In genomic region chr5:90055686-90056085, GRCm38 (mm10) we compare ENCODE assay signal across 10 mouse cellular contexts.
DNase-seq lines count a peak whose midpoint lies in the region; ATAC-seq and TF ChIP-seq lines count a peak whose summit lies in the region.
"Had no signal": no experiment of that assay in that cellular context is flagged by ENCODE, and none has a peak within 500 bp of the region (broad histone marks: within the 10 kb centered on the region; RNA-seq: fewer than 3 reads in every experiment).

No protein-coding gene starts in this region.

- no peak overlapping the region for H3K9ac ChIP-seq in kidney, embryonic 16.5 days (replicated peaks; ENCODE audit: low read length)
- no peak overlapping the region for H3K9ac ChIP-seq in ES-Bruce4 (ENCODE audit: low read depth, poor library complexity, severe bottlenecking)
- H3K9ac ChIP-seq: hindbrain, embryonic 15.5 days had no signal

- no peak overlapping the region for H3K4me2 ChIP-seq in kidney, embryonic 16.5 days (replicated peaks; ENCODE audit: low read depth, low read length)
- H3K4me2 ChIP-seq: hindbrain, embryonic 15.5 days had no signal

- ATAC-seq in kidney, embryonic 16.5 days (ENCODE audit: low FRiP score, low TSS enrichment), result no peak

- TF ChIP-seq POLR2A in ES-Bruce4 (IDR thresholded peaks at IDR 0.05; ENCODE audit: insufficient read depth, low read length), result no peak

- WGBS in kidney, embryonic 16.5 days, result 90% methylated on average over 2 of the region's 2 CpGs

- H3K27me3 ChIP-seq in kidney, embryonic 16.5 days (ENCODE audit: insufficient read depth, low read length), result no peaks in the 10 kb centered on the region
- no peaks in the 10 kb centered on the region for H3K27me3 ChIP-seq in ES-Bruce4 (ENCODE audit: control insufficient read depth, insufficient read depth, low read length, poor library complexity, severe bottlenecking)
- H3K27me3 ChIP-seq: hindbrain, embryonic 15.5 days had no signal

- TF ChIP-seq EP300 in ES-Bruce4 (IDR thresholded peaks at IDR 0.05; ENCODE audit: insufficient read depth, low read depth, low read length), result no peak

- H3K4me1 ChIP-seq in kidney, embryonic 16.5 days (ENCODE audit: insufficient read depth, low read length), result no peaks in the 10 kb centered on the region
- H3K4me1 ChIP-seq in ES-Bruce4 (ENCODE audit: control insufficient read depth, insufficient read depth, low read length), result no peaks in the 10 kb centered on the region
- H3K4me1 ChIP-seq: hindbrain, embryonic 15.5 days had no signal

- peak; percentile 15 for DNase-seq in kidney, postnatal 10 days
- peak; percentile 11 for DNase-seq in 416B (ENCODE audit: low read depth)
- DNase-seq in embryo, embryonic 10.5 days (ENCODE audit: low spot score), result peak; percentile 64
- no peak for DNase-seq in urinary bladder, adult 18-20 months (ENCODE audit: low spot score in 2 of 2)
- no peak for DNase-seq in thymus, postnatal 10 days (ENCODE audit: low spot score in 2 of 2)
- DNase-seq in cerebellum, adult 18-20 months, result no peak

- H3K27ac ChIP-seq in kidney, embryonic 16.5 days (ENCODE audit: low read length), result no peak overlapping the region
- H3K27ac ChIP-seq in ES-Bruce4 (ENCODE audit: insufficient read depth, low read length), result no peak overlapping the region
- H3K27ac ChIP-seq: hindbrain, embryonic 15.5 days had no signal

- H3K36me3 ChIP-seq in kidney, embryonic 16.5 days (ENCODE audit: insufficient read depth, low read length), result no peaks in the 10 kb centered on the region
- no peaks in the 10 kb centered on the region for H3K36me3 ChIP-seq in ES-Bruce4 (ENCODE audit: control insufficient read depth, insufficient read depth, low read length, poor library complexity, severe bottlenecking)
- H3K36me3 ChIP-seq: hindbrain, embryonic 15.5 days had no signal

- peak; percentile 71 for TF ChIP-seq CTCF in ES-Bruce4 (IDR thresholded peaks at IDR 0.05; ENCODE audit: low read depth, low read length)

- no peak overlapping the region for H3K4me3 ChIP-seq in kidney, embryonic 16.5 days (ENCODE audit: low read length)
- no peak overlapping the region for H3K4me3 ChIP-seq in ES-Bruce4 (ENCODE audit: low read depth, low read length)
- H3K4me3 ChIP-seq: erythroblast, embryonic 14.5 days; hindbrain, embryonic 15.5 days had no signal

- no peaks in the 10 kb centered on the region for H3K9me3 ChIP-seq in kidney, embryonic 16.5 days (ENCODE audit: low read length)
- no peaks in the 10 kb centered on the region for H3K9me3 ChIP-seq in ES-Bruce4 (replicated peaks; ENCODE audit: control insufficient read depth, insufficient read depth, low read length, poor library complexity, severe bottlenecking)
- H3K9me3 ChIP-seq: hindbrain, embryonic 15.5 days had no signal

Comparison
In these comparisons a context has a peak if more than half of its experiments do, and no peak if none do; other contexts are left out.
1. DNase-seq: peak in kidney, postnatal 10 days (single experiment), 416B (single experiment) and embryo, embryonic 10.5 days (single experiment); none in urinary bladder, adult 18-20 months (0 of 2), thymus, postnatal 10 days (0 of 2) and cerebellum, adult 18-20 months (0 of 2).